Mouse (Mus musculus) hindbrain, postnatal 0 days (tissue): ENCODE results near the gene Spdef. TPM values are rescaled to one million over a fixed set of nuclear protein-coding genes. Genes with fewer than 3 reads are reported as not detected.

ENCODE experiments used
- ATAC-seq: fragments of 200-750 bp; cut with Nextera tagmentation; 2 replicates; pipeline ENCODE4 v1.8.0; 2017; ENCODE audit warnings: mild to moderate bottlenecking, moderate TSS enrichment, moderate library complexity
- DNase-seq: peaks from one replicate; pipeline ENCODE4 v3.0.0-alpha.2; 2015; ENCODE audit warnings: low spot score
- H3K27ac ChIP-seq: fragments of 300-500 bp; sonication (generic); 2 replicates; pipeline ENCODE4 v1.5.1; 2014; ENCODE audit warnings: mild to moderate bottlenecking
- H3K27me3 ChIP-seq: fragments of 300-500 bp; sonication (generic); 2 replicates; pipeline ENCODE4 v1.6.1; 2014; ENCODE audit warnings: low read length, mixed read lengths; ENCODE audit not compliant: insufficient read depth
- H3K36me3 ChIP-seq: fragments of 300-500 bp; sonication (generic); 2 replicates; pipeline ENCODE4 v1.6.1; 2014; ENCODE audit warnings: low read length, mixed read lengths; ENCODE audit not compliant: insufficient read depth
- H3K4me1 ChIP-seq: fragments of 300-500 bp; sonication (generic); 2 replicates; pipeline ENCODE4 v1.6.1; 2014; ENCODE audit warnings: antibody characterized with exemption, low read length, mixed read lengths; ENCODE audit not compliant: insufficient read depth
- H3K4me2 ChIP-seq: fragments of 300-500 bp; sonication (generic); 2 replicates; pipeline ENCODE4 v1.6.1; 2014; ENCODE audit warnings: low read depth, mild to moderate bottlenecking, low read length, moderate library complexity, mixed read lengths
- H3K4me3 ChIP-seq: fragments of 300-500 bp; sonication (generic); 2 replicates; pipeline ENCODE4 v1.5.1; 2014; ENCODE audit warnings: low read length
- H3K9ac ChIP-seq: fragments of 300-500 bp; sonication (generic); replicated peaks from 2 replicates; pipeline ENCODE4 v1.6.1; 2014; ENCODE audit warnings: mild to moderate bottlenecking, low read length, moderate library complexity, mixed read lengths
- H3K9me3 ChIP-seq: fragments of 300-500 bp; sonication (generic); 2 replicates; pipeline ENCODE4 v1.6.1; 2016; ENCODE audit warnings: low read length, mixed read lengths
- CTCF ChIP-seq: IDR thresholded peaks from 2 replicates; pipeline ENCODE4 v1.5.1; 2016; ENCODE audit warnings: antibody characterized with exemption, control low read depth, low read depth
- WGBS: fragments of 180-500 bp; shearing (Covaris S2); extraction: QIAGEN DNeasy Blood & Tissue Kit; methylation state at CpG from one replicate; pipeline ENCODE4 v1.1.7; 2014; 5-methylcytosine and 5-hydroxymethylcytosine counted together
- polyA plus RNA-seq: library from polyadenylated mRNA; unstranded; fragments of >200 nt; fragmentation: Nextera tagmentation; extraction: Ambion mirVana; gene quantifications from 2 replicates; pipeline ENCODE4 v1.2.1, GENCODE M21; 2015
- total RNA-seq: library from RNA; depleted of rRNA; stranded (reverse); fragments of >200 nt; gene quantifications from 2 replicates; pipeline ENCODE4 v1.2.3, GENCODE M21; 2014

The Spdef gene
- total and polyA plus RNA-seq, 2 experiments from 2014 or later = 1.7 to 2.1 TPM

GRCm38 (mm10) chr17:27718250-27718649 is 10.5 kb downstream of the Spdef start:
- Histone ChIP-seq H3K9me3 (no peaks in the 10 kb centered on the region), H3K4me1 (peaks cover 7% of the 10 kb centered on the region), H3K27ac (no peak overlapping the region), H3K36me3 (no peaks in the 10 kb centered on the region), H3K4me3 (no peak overlapping the region), H3K9ac (no peak overlapping the region), H3K27me3 (no peaks in the 10 kb centered on the region), H3K4me2 (no peak overlapping the region)
- peak; percentile 59 for TF ChIP-seq CTCF
- ATAC-seq = peak; percentile 39; the same call in 1 of the 2 replicates
- peak; percentile 81 for DNase-seq
- WGBS = 45% methylated on average over 5 of the region's 5 CpGs

GRCm38 (mm10) chr17:27716804-27717203 is 12.0 kb downstream of the Spdef start:
- peak overlapping the region; percentile 28; the same call in 1 of the 2 replicates for H3K9ac ChIP-seq

GRCm38 (mm10) chr17:27712832-27713231 is 15.9 kb downstream of the Spdef start:
- WGBS = 18% methylated on average over 1 of the region's 1 CpGs
- Histone ChIP-seq H3K9ac (no peak overlapping the region), H3K36me3 (no peaks in the 10 kb centered on the region), H3K27me3 (no peaks in the 10 kb centered on the region), H3K9me3 (no peaks in the 10 kb centered on the region), H3K4me1 (peaks cover 11% of the 10 kb centered on the region), H3K4me3 (no peak overlapping the region), H3K27ac (no peak overlapping the region), H3K4me2 (no peak overlapping the region)
- peak; percentile 35; the same call in 1 of the 2 replicates for ATAC-seq
- peak; percentile 75 for DNase-seq
- TF ChIP-seq CTCF = no peak

More at GRCm38 (mm10) chr17:27716804-27717203, 12.0 kb downstream of the Spdef start:
- no peaks in the 10 kb centered on the region for H3K27me3 ChIP-seq
- WGBS = 9% methylated on average over 16 of the region's 16 CpGs
- DNase-seq (no peak), ATAC-seq (0 out of 2 replicates have a peak, but pooled peaks have one; percentile 19)
- H3K36me3 ChIP-seq = no peaks in the 10 kb centered on the region
- H3K9me3 ChIP-seq = no peaks in the 10 kb centered on the region
- H3K4me2 ChIP-seq = peak overlapping the region; percentile 44
- peak overlapping the region; percentile 8; the same call in 1 of the 2 replicates for H3K4me3 ChIP-seq
- H3K27ac ChIP-seq = no peak overlapping the region
- no peak for TF ChIP-seq CTCF
- peaks cover 11% of the 10 kb centered on the region for H3K4me1 ChIP-seq

GRCm38 (mm10) chr17:27709650-27710049 is 19.1 kb downstream of the Spdef start:
- no peaks in the 10 kb centered on the region for H3K9me3 ChIP-seq

GRCm38 (mm10) chr17:27707954-27708661 is 20.6 kb downstream of the Spdef start:
- peaks cover 4% of the 10 kb centered on the region; the same call in 1 of the 2 replicates for H3K4me1 ChIP-seq
- H3K4me3 ChIP-seq = 0 out of 2 replicates have a peak overlapping the region, but pooled peaks have one; percentile 8
- H3K27me3 ChIP-seq = no peaks in the 10 kb centered on the region
- peak overlapping the region; percentile 37 for H3K4me2 ChIP-seq
- no peaks in the 10 kb centered on the region for H3K36me3 ChIP-seq
- DNase-seq = peak; percentile 86
- peak overlapping the region; percentile 37; the same call in 1 of the 2 replicates for H3K27ac ChIP-seq
- TF ChIP-seq CTCF = no peak; the same call in 1 of the 2 replicates
- 7% methylated on average over 25 of the region's 25 CpGs for WGBS
- H3K9ac ChIP-seq = no peak overlapping the region
- ATAC-seq = peak; percentile 88
- no peaks in the 10 kb centered on the region for H3K9me3 ChIP-seq

More at GRCm38 (mm10) chr17:27709650-27710049, 19.1 kb downstream of the Spdef start:
- WGBS = 72% methylated on average over 5 of the region's 5 CpGs
- H3K4me3 ChIP-seq = no peak overlapping the region
- peaks cover 4% of the 10 kb centered on the region; the same call in 1 of the 2 replicates for H3K4me1 ChIP-seq
- ATAC-seq (no peak), DNase-seq (no peak)
- no peak overlapping the region for H3K27ac ChIP-seq
- no peak overlapping the region for H3K9ac ChIP-seq
- no peaks in the 10 kb centered on the region for H3K27me3 ChIP-seq
- H3K36me3 ChIP-seq = no peaks in the 10 kb centered on the region
- TF ChIP-seq CTCF = no peak
- H3K4me2 ChIP-seq = no peak overlapping the region

- no peak for ATAC-seq
- no peak overlapping the region for H3K9ac ChIP-seq
- 40% methylated on average over 10 of the region's 10 CpGs for WGBS
- no peak overlapping the region for H3K27ac ChIP-seq
- no peaks in the 10 kb centered on the region for H3K9me3 ChIP-seq
- H3K4me2 ChIP-seq = no peak overlapping the region
- peaks cover 3% of the 10 kb centered on the region; the same call in 1 of the 2 replicates for H3K4me1 ChIP-seq
- no peak overlapping the region for H3K4me3 ChIP-seq
- H3K36me3 ChIP-seq = no peaks in the 10 kb centered on the region
- no peak for DNase-seq
- TF ChIP-seq CTCF = no peak
- H3K27me3 ChIP-seq = no peaks in the 10 kb centered on the region
These were observed 23.1 kb downstream of the Spdef start for GRCm38 (mm10) chr17:27705661-27706060.
